Mouse (Mus musculus): ENCODE results near the gene Frs2. TPM values are rescaled to one million over a fixed set of nuclear protein-coding genes. Genes with fewer than 3 reads are reported as not detected.

The Frs2 gene
- polyA plus RNA-seq, 1 experiment from 2014 or later, result 9.0 TPM

- H3K4me3 ChIP-seq (ENCODE audit: low read depth, low read length), result no peak overlapping the region
- H3K9me3 ChIP-seq (replicated peaks; ENCODE audit: control insufficient read depth, low read length), result no peaks in the 10 kb centered on the region
- no peaks in the 10 kb centered on the region for H3K36me3 ChIP-seq (ENCODE audit: control insufficient read depth, insufficient read depth)
- no peak overlapping the region for H3K4me2 ChIP-seq (ENCODE audit: low read depth, low read length)
- H3K4me1 ChIP-seq (ENCODE audit: control insufficient read depth, low read depth, low read length), result peaks cover 10% of the 10 kb centered on the region
- no peaks in the 10 kb centered on the region for H3K27me3 ChIP-seq (ENCODE audit: control insufficient read depth, insufficient read depth, low read depth, low read length)
- H3K27ac ChIP-seq (ENCODE audit: low read length), result no peak overlapping the region
- no peak for ATAC-seq (ENCODE audit: low read depth)
- WGBS (ENCODE audit: insufficient replicate concordance), result 39% methylated on average over 13 of the region's 13 CpGs
- H3K9ac ChIP-seq (ENCODE audit: low read depth, low read length), result no peak overlapping the region
Measured at GRCm38 (mm10) chr10:117173566-117174438, 25.5 kb upstream of the Frs2 start.

- Histone ChIP-seq H3K27ac (ENCODE audit: low read length) (no peak overlapping the region), H3K4me3 (ENCODE audit: low read depth, low read length) (no peak overlapping the region), H3K9me3 (replicated peaks; ENCODE audit: control insufficient read depth, low read length) (no peaks in the 10 kb centered on the region), H3K4me1 (ENCODE audit: control insufficient read depth, low read depth, low read length) (peaks cover 15% of the 10 kb centered on the region), H3K4me2 (ENCODE audit: low read depth, low read length) (no peak overlapping the region), H3K27me3 (ENCODE audit: control insufficient read depth, insufficient read depth, low read depth, low read length) (no peaks in the 10 kb centered on the region), H3K36me3 (ENCODE audit: control insufficient read depth, insufficient read depth) (no peaks in the 10 kb centered on the region), H3K9ac (ENCODE audit: low read depth, low read length) (no peak overlapping the region)
- ATAC-seq (ENCODE audit: low read depth), result no peak
- WGBS (ENCODE audit: insufficient replicate concordance), result 80% methylated on average over 1 of the region's 1 CpGs
Measured at GRCm38 (mm10) chr10:117173111-117173510, 24.8 kb upstream of the Frs2 start.

GRCm38 (mm10) chr10:117172069-117172468 is 23.7 kb upstream of the Frs2 start:
- Histone ChIP-seq H3K4me2 (ENCODE audit: low read depth, low read length) (no peak overlapping the region), H3K9me3 (replicated peaks; ENCODE audit: control insufficient read depth, low read length) (no peaks in the 10 kb centered on the region), H3K27ac (ENCODE audit: low read length) (no peak overlapping the region), H3K9ac (ENCODE audit: low read depth, low read length) (no peak overlapping the region), H3K4me3 (ENCODE audit: low read depth, low read length) (no peak overlapping the region), H3K4me1 (ENCODE audit: control insufficient read depth, low read depth, low read length) (peaks cover 24% of the 10 kb centered on the region), H3K27me3 (ENCODE audit: control insufficient read depth, insufficient read depth, low read depth, low read length) (no peaks in the 10 kb centered on the region), H3K36me3 (ENCODE audit: control insufficient read depth, insufficient read depth) (no peaks in the 10 kb centered on the region)
- WGBS (ENCODE audit: insufficient replicate concordance), result 55% methylated on average over 3 of the region's 3 CpGs
- ATAC-seq (ENCODE audit: low read depth), result no peak

GRCm38 (mm10) chr10:117166785-117167425 is 18.6 kb upstream of the Frs2 start:
- no peaks in the 10 kb centered on the region for H3K36me3 ChIP-seq (ENCODE audit: control insufficient read depth, insufficient read depth)
- peak overlapping the region; percentile 48 for H3K9ac ChIP-seq (ENCODE audit: low read depth, low read length)
- peak overlapping the region; percentile 61 for H3K4me2 ChIP-seq (ENCODE audit: low read depth, low read length)
- peak overlapping the region; percentile 38 for H3K4me3 ChIP-seq (ENCODE audit: low read depth, low read length)
- no peaks in the 10 kb centered on the region; the same call in 1 of the 2 replicates for H3K27me3 ChIP-seq (ENCODE audit: control insufficient read depth, insufficient read depth, low read depth, low read length)
- ATAC-seq (ENCODE audit: low read depth), result peak; percentile 97
- H3K9me3 ChIP-seq (replicated peaks; ENCODE audit: control insufficient read depth, low read length), result no peaks in the 10 kb centered on the region
- WGBS (ENCODE audit: insufficient replicate concordance), result 70% methylated on average over 11 of the region's 11 CpGs
- peaks cover 28% of the 10 kb centered on the region for H3K4me1 ChIP-seq (ENCODE audit: control insufficient read depth, low read depth, low read length)
- H3K27ac ChIP-seq (ENCODE audit: low read length), result peak overlapping the region; percentile 89

- no peak overlapping the region for H3K4me3 ChIP-seq (ENCODE audit: low read depth, low read length)
- no peaks in the 10 kb centered on the region; the same call in 1 of the 2 replicates for H3K27me3 ChIP-seq (ENCODE audit: control insufficient read depth, insufficient read depth, low read depth, low read length)
- no peaks in the 10 kb centered on the region for H3K9me3 ChIP-seq (replicated peaks; ENCODE audit: control insufficient read depth, low read length)
- H3K36me3 ChIP-seq (ENCODE audit: control insufficient read depth, insufficient read depth), result no peaks in the 10 kb centered on the region
- no peak overlapping the region for H3K9ac ChIP-seq (ENCODE audit: low read depth, low read length)
- H3K4me1 ChIP-seq (ENCODE audit: control insufficient read depth, low read depth, low read length), result peaks cover 18% of the 10 kb centered on the region
- H3K4me2 ChIP-seq (ENCODE audit: low read depth, low read length), result no peak overlapping the region
- no peak for ATAC-seq (ENCODE audit: low read depth)
- WGBS (ENCODE audit: insufficient replicate concordance), result 61% methylated on average over 11 of the region's 11 CpGs
- no peak overlapping the region for H3K27ac ChIP-seq (ENCODE audit: low read length)
Measured at GRCm38 (mm10) chr10:117162662-117163061, 14.3 kb upstream of the Frs2 start.

GRCm38 (mm10) chr10:117160099-117160498 is 11.8 kb upstream of the Frs2 start:
- no peak for ATAC-seq (ENCODE audit: low read depth)
- no peaks in the 10 kb centered on the region; the same call in 1 of the 2 replicates for H3K27me3 ChIP-seq (ENCODE audit: control insufficient read depth, insufficient read depth, low read depth, low read length)
- no peak overlapping the region for H3K27ac ChIP-seq (ENCODE audit: low read length)
- H3K4me2 ChIP-seq (ENCODE audit: low read depth, low read length), result no peak overlapping the region
- H3K36me3 ChIP-seq (ENCODE audit: control insufficient read depth, insufficient read depth), result no peaks in the 10 kb centered on the region
- H3K9ac ChIP-seq (ENCODE audit: low read depth, low read length), result no peak overlapping the region
- H3K4me3 ChIP-seq (ENCODE audit: low read depth, low read length), result no peak overlapping the region
- no peaks in the 10 kb centered on the region for H3K9me3 ChIP-seq (replicated peaks; ENCODE audit: control insufficient read depth, low read length)
- H3K4me1 ChIP-seq (ENCODE audit: control insufficient read depth, low read depth, low read length), result no peaks in the 10 kb centered on the region
- 74% methylated on average over 11 of the region's 11 CpGs for WGBS (ENCODE audit: insufficient replicate concordance)

GRCm38 (mm10) chr10:117152247-117152646 is 3.9 kb upstream of the Frs2 start:
- Histone ChIP-seq H3K4me3 (ENCODE audit: low read depth, low read length) (no peak overlapping the region), H3K27me3 (ENCODE audit: control insufficient read depth, insufficient read depth, low read depth, low read length) (no peaks in the 10 kb centered on the region), H3K4me2 (ENCODE audit: low read depth, low read length) (no peak overlapping the region), H3K36me3 (ENCODE audit: control insufficient read depth, insufficient read depth) (no peaks in the 10 kb centered on the region), H3K27ac (ENCODE audit: low read length) (0 out of 2 replicates have a peak overlapping the region, but pooled peaks have one; percentile 9), H3K9ac (ENCODE audit: low read depth, low read length) (no peak overlapping the region), H3K4me1 (ENCODE audit: control insufficient read depth, low read depth, low read length) (peaks cover 23% of the 10 kb centered on the region), H3K9me3 (replicated peaks; ENCODE audit: control insufficient read depth, low read length) (no peaks in the 10 kb centered on the region)
- no peak for ATAC-seq (ENCODE audit: low read depth)
- WGBS (ENCODE audit: insufficient replicate concordance), result 54% methylated on average over 7 of the region's 7 CpGs

GRCm38 (mm10) chr10:117151676-117152075 is 3.3 kb upstream of the Frs2 start:
- ATAC-seq (ENCODE audit: low read depth), result no peak
- Histone ChIP-seq H3K4me1 (ENCODE audit: control insufficient read depth, low read depth, low read length) (peaks cover 24% of the 10 kb centered on the region), H3K27ac (ENCODE audit: low read length) (no peak overlapping the region), H3K36me3 (ENCODE audit: control insufficient read depth, insufficient read depth) (no peaks in the 10 kb centered on the region), H3K9ac (ENCODE audit: low read depth, low read length) (no peak overlapping the region), H3K9me3 (replicated peaks; ENCODE audit: control insufficient read depth, low read length) (no peaks in the 10 kb centered on the region), H3K4me3 (ENCODE audit: low read depth, low read length) (no peak overlapping the region), H3K4me2 (ENCODE audit: low read depth, low read length) (no peak overlapping the region), H3K27me3 (ENCODE audit: control insufficient read depth, insufficient read depth, low read depth, low read length) (no peaks in the 10 kb centered on the region)
- 83% methylated on average over 4 of the region's 4 CpGs for WGBS (ENCODE audit: insufficient replicate concordance)

GRCm38 (mm10) chr10:117151241-117151640 is 2.9 kb upstream of the Frs2 start:
- Histone ChIP-seq H3K9ac (ENCODE audit: low read depth, low read length) (no peak overlapping the region), H3K9me3 (replicated peaks; ENCODE audit: control insufficient read depth, low read length) (no peaks in the 10 kb centered on the region), H3K4me1 (ENCODE audit: control insufficient read depth, low read depth, low read length) (peaks cover 28% of the 10 kb centered on the region), H3K27me3 (ENCODE audit: control insufficient read depth, insufficient read depth, low read depth, low read length) (no peaks in the 10 kb centered on the region), H3K36me3 (ENCODE audit: control insufficient read depth, insufficient read depth) (no peaks in the 10 kb centered on the region), H3K4me3 (ENCODE audit: low read depth, low read length) (no peak overlapping the region), H3K4me2 (ENCODE audit: low read depth, low read length) (peak overlapping the region; percentile 78; the same call in 1 of the 2 replicates), H3K27ac (ENCODE audit: low read length) (no peak overlapping the region)
- ATAC-seq (ENCODE audit: low read depth), result no peak
- WGBS (ENCODE audit: insufficient replicate concordance), result 51% methylated on average over 11 of the region's 11 CpGs

Data from liver, embryonic 16.5 days (tissue).